In genomic region chr12:103163596-103163995, GRCm38 (mm10) we compare ENCODE assay signal across 23 mouse cellular contexts.
"Had no signal": no experiment of that assay in that cellular context is flagged by ENCODE, and none has a peak within 500 bp of the region (broad histone marks: within the 10 kb centered on the region; RNA-seq: fewer than 3 reads in every experiment).

No protein-coding gene starts in this region.

- H3K9ac ChIP-seq: forebrain, postnatal 0 days; heart, embryonic 13.5 days; heart, embryonic 15.5 days; hindbrain, embryonic 13.5 days; hindbrain, embryonic 15.5 days; limb, embryonic 12.5 days had no signal

- H3K4me1 ChIP-seq: heart, embryonic 13.5 days; heart, embryonic 15.5 days had no signal

- H3K4me2 ChIP-seq: heart, embryonic 11.5 days; heart, embryonic 13.5 days; heart, embryonic 15.5 days; hindbrain, embryonic 13.5 days; hindbrain, embryonic 15.5 days; limb, embryonic 12.5 days had no signal

- H3K9me3 ChIP-seq: heart, embryonic 13.5 days; heart, embryonic 15.5 days; hindbrain, embryonic 13.5 days; hindbrain, embryonic 15.5 days; limb, embryonic 10.5 days; limb, embryonic 12.5 days had no signal

- H3K27me3 ChIP-seq: hindbrain, embryonic 15.5 days had no signal

- DNase-seq: forebrain, postnatal 0 days; gastrocnemius, postnatal 14 days; gastrocnemius, postnatal 36 days; heart, adult 18-20 months; heart, postnatal 14 days; heart, postnatal 36 days; kidney, adult 18-20 months; kidney, adult 8-10 months; kidney, postnatal 10 days; kidney, postnatal 25 days; kidney, postnatal 4 days; liver had no signal

- H3K27ac ChIP-seq: heart, embryonic 13.5 days; heart, embryonic 15.5 days; hindbrain, embryonic 13.5 days; hindbrain, embryonic 15.5 days; hindbrain, postnatal 0 days; layer of hippocampus, adult 2 months; left cerebral cortex, adult 2 months; limb, embryonic 10.5 days; limb, embryonic 12.5 days had no signal

- H3K36me3 ChIP-seq: heart, embryonic 13.5 days; heart, embryonic 15.5 days; limb, embryonic 10.5 days; limb, embryonic 12.5 days had no signal

- H3K4me3 ChIP-seq: heart, embryonic 13.5 days; heart, embryonic 15.5 days; hindbrain, embryonic 13.5 days; hindbrain, embryonic 15.5 days; layer of hippocampus, adult 2 months; left cerebral cortex, adult 2 months; limb, embryonic 10.5 days; limb, embryonic 12.5 days had no signal

- ATAC-seq: forebrain, postnatal 0 days; intestine, embryonic 16.5 days had no signal
